Mouse (Mus musculus): ENCODE data around the gene Fbxl14. TPM values are rescaled to one million over a fixed set of nuclear protein-coding genes. Genes with fewer than 3 reads are reported as not detected.

Gene Fbxl14
- total and polyA plus RNA-seq, 3 experiments, result 58.1 to 65.4 TPM; not detected in 1

GRCm38 (mm10) chr6:119451981-119452499, 27.4 kb upstream of the Fbxl14 start:
- H3K9ac ChIP-seq (ENCODE audit: control insufficient read depth, low read depth, low read length, poor library complexity, severe bottlenecking), result no peak overlapping the region
- no peak for TF ChIP-seq SMC3 (IDR thresholded peaks at IDR 0.05; ENCODE audit: low read depth, low read length)
- TF ChIP-seq NELFE (IDR thresholded peaks at IDR 0.05; ENCODE audit: low read depth, low read length), result no peak
- TF ChIP-seq E2F4 (IDR thresholded peaks at IDR 0.05; ENCODE audit: borderline replicate concordance, low read depth, low read length), result no peak
- H3K9me3 ChIP-seq (replicated peaks; ENCODE audit: insufficient read depth, low read length), result no peaks in the 10 kb centered on the region
- no peaks in the 10 kb centered on the region for H3K36me3 ChIP-seq (ENCODE audit: control insufficient read depth in 1 of 2, insufficient read depth in 2 of 2, low read length in 2 of 2)
- no peak overlapping the region for H3K4me3 ChIP-seq (ENCODE audit: control insufficient read depth in 1 of 2, insufficient read depth in 1 of 2, low read depth in 2 of 2, low read length in 2 of 2)
- peaks cover 3 to 11% of the 10 kb centered on the region in 2 experiments for H3K27me3 ChIP-seq (ENCODE audit: control insufficient read depth in 1 of 2, insufficient read depth in 2 of 2, low read length in 2 of 2)
- no peak overlapping the region for H3K27ac ChIP-seq (ENCODE audit: control insufficient read depth, low read depth, low read length)
- no peaks in the 10 kb centered on the region for H3K79me2 ChIP-seq (ENCODE audit: control insufficient read depth, insufficient read depth, low read length, poor library complexity)
- no peaks in the 10 kb centered on the region for H3K4me1 ChIP-seq (ENCODE audit: control insufficient read depth in 1 of 2, insufficient read depth in 2 of 2, low read length in 2 of 2)
- no peak for DNase-seq (ENCODE audit: low read depth, low spot score)

GRCm38 (mm10) chr6:119458166-119458565, 21.3 kb upstream of the Fbxl14 start:
- H3K9me3 ChIP-seq (replicated peaks; ENCODE audit: insufficient read depth, low read length), result no peaks in the 10 kb centered on the region
- no peaks in the 10 kb centered on the region for H3K36me3 ChIP-seq (ENCODE audit: control insufficient read depth in 1 of 2, insufficient read depth in 2 of 2, low read length in 2 of 2)
- H3K27ac ChIP-seq (ENCODE audit: control insufficient read depth, low read depth, low read length), result no peak overlapping the region
- no peak overlapping the region for H3K9ac ChIP-seq (ENCODE audit: control insufficient read depth, low read depth, low read length, poor library complexity, severe bottlenecking)
- no peaks in the 10 kb centered on the region for H3K4me1 ChIP-seq (ENCODE audit: control insufficient read depth in 1 of 2, insufficient read depth in 2 of 2, low read length in 2 of 2)
- H3K27me3 ChIP-seq (ENCODE audit: control insufficient read depth in 1 of 2, insufficient read depth in 2 of 2, low read length in 2 of 2), result peaks cover 16 to 40% of the 10 kb centered on the region in 2 experiments
- TF ChIP-seq USF2 (IDR thresholded peaks at IDR 0.05; ENCODE audit: borderline replicate concordance in 1 of 2, insufficient read depth in 1 of 2, low read depth in 1 of 2, low read length in 2 of 2), result no peak
- no peak for TF ChIP-seq BHLHE40 (IDR thresholded peaks at IDR 0.05; ENCODE audit: borderline replicate concordance, low read depth, low read length)
- TF ChIP-seq E2F4 (IDR thresholded peaks at IDR 0.05; ENCODE audit: borderline replicate concordance, low read depth, low read length), result no peak
- TF ChIP-seq CHD1 (IDR thresholded peaks at IDR 0.05; ENCODE audit: low read depth, low read length), result no peak
- no peak for TF ChIP-seq UBTF (IDR thresholded peaks at IDR 0.05; ENCODE audit: borderline replicate concordance, insufficient read depth, low read depth, low read length)
- TF ChIP-seq MYB (IDR thresholded peaks at IDR 0.05; ENCODE audit: low read depth, low read length), result no peak
- TF ChIP-seq CHD2 (IDR thresholded peaks at IDR 0.05; ENCODE audit: low read length), result no peak
- no peak for TF ChIP-seq EP300 (IDR thresholded peaks at IDR 0.05; ENCODE audit: low read depth in 1 of 2, low read length in 2 of 2)
- H3K79me2 ChIP-seq (ENCODE audit: control insufficient read depth, insufficient read depth, low read length, poor library complexity), result no peaks in the 10 kb centered on the region
- DNase-seq (ENCODE audit: low read depth, low spot score), result no peak
- H3K4me3 ChIP-seq (ENCODE audit: control insufficient read depth in 1 of 2, insufficient read depth in 1 of 2, low read depth in 2 of 2, low read length in 2 of 2), result no peak overlapping the region

- H3K27me3 ChIP-seq (ENCODE audit: control insufficient read depth in 1 of 2, insufficient read depth in 2 of 2, low read length in 2 of 2), result peaks cover 18 to 46% of the 10 kb centered on the region in 2 experiments
- no peaks in the 10 kb centered on the region for H3K79me2 ChIP-seq (ENCODE audit: control insufficient read depth, insufficient read depth, low read length, poor library complexity)
- no peaks in the 10 kb centered on the region for H3K36me3 ChIP-seq (ENCODE audit: control insufficient read depth in 1 of 2, insufficient read depth in 2 of 2, low read length in 2 of 2)
- no peak overlapping the region for H3K4me3 ChIP-seq (ENCODE audit: control insufficient read depth in 1 of 2, insufficient read depth in 1 of 2, low read depth in 2 of 2, low read length in 2 of 2)
- TF ChIP-seq ZKSCAN1 (IDR thresholded peaks at IDR 0.05; ENCODE audit: low read depth, low read length), result no peak
- no peak for TF ChIP-seq CTCF (IDR thresholded peaks at IDR 0.05 in 2 of 3, conservative IDR thresholded peaks at IDR 0.05 in 1 of 3; ENCODE audit: control insufficient read depth in 1 of 3, insufficient read depth in 1 of 3, low read depth in 2 of 3, low read length in 3 of 3, poor library complexity in 1 of 3, severe bottlenecking in 1 of 3)
- no peak for TF ChIP-seq CHD1 (IDR thresholded peaks at IDR 0.05; ENCODE audit: low read depth, low read length)
- TF ChIP-seq SMC3 (IDR thresholded peaks at IDR 0.05; ENCODE audit: low read depth, low read length), result no peak
- TF ChIP-seq MAFK (IDR thresholded peaks at IDR 0.05; ENCODE audit: borderline replicate concordance, low read depth, low read length), result no peak
- no peak for TF ChIP-seq JUND (IDR thresholded peaks at IDR 0.05; ENCODE audit: low read depth, low read length)
- TF ChIP-seq KAT2A (conservative IDR thresholded peaks at IDR 0.05; ENCODE audit: low read depth, low read length), result no peak
- TF ChIP-seq NRF1 (IDR thresholded peaks at IDR 0.05; ENCODE audit: insufficient read depth, low read depth, low read length, poor library complexity, severe bottlenecking), result no peak
- TF ChIP-seq ETS1 (IDR thresholded peaks at IDR 0.05; ENCODE audit: low read depth, low read length), result no peak
- no peak for TF ChIP-seq ZNF384 (IDR thresholded peaks at IDR 0.05; ENCODE audit: low read depth, low read length)
- no peak for TF ChIP-seq HCFC1 (IDR thresholded peaks at IDR 0.05; ENCODE audit: low read depth, low read length)
- TF ChIP-seq GATA1 (IDR thresholded peaks at IDR 0.05; ENCODE audit: low read depth, low read length), result no peak
- no peak for DNase-seq (ENCODE audit: low read depth, low spot score)
- no peaks in the 10 kb centered on the region for H3K9me3 ChIP-seq (replicated peaks; ENCODE audit: insufficient read depth, low read length)
- H3K4me1 ChIP-seq (ENCODE audit: control insufficient read depth in 1 of 2, insufficient read depth in 2 of 2, low read length in 2 of 2), result no peaks in the 10 kb centered on the region
- H3K27ac ChIP-seq (ENCODE audit: control insufficient read depth, low read depth, low read length), result no peak overlapping the region
- H3K9ac ChIP-seq (ENCODE audit: control insufficient read depth, low read depth, low read length, poor library complexity, severe bottlenecking), result no peak overlapping the region
Measured at GRCm38 (mm10) chr6:119459041-119459440, 20.4 kb upstream of the Fbxl14 start.

Measured in MEL (cell line).